Mouse (Mus musculus): ENCODE results near the gene Nanp. TPM values are rescaled to one million over a fixed set of nuclear protein-coding genes. Genes with fewer than 3 reads are reported as not detected.

Gene Nanp
- total RNA-seq, 2 experiments from 2014 or later: 24.2 to 26.3 TPM

GRCm38 (mm10) chr2:151001619-151002175, 37.5 kb downstream of the Nanp start:
- intact Hi-C loops (cut with DNase I): loop anchor here (5.0 kb wide), 2 partner anchors 194 to 324 kb away; no protein-coding TSS in a partner anchor
- no peak for DNase-seq (ENCODE audit: low spot score in 2 of 2)

- DNase-seq (ENCODE audit: low spot score in 2 of 2): peak; percentile 41 to 42
- intact Hi-C loops (cut with DNase I): loop anchor here (5.0 kb wide), 2 partner anchors 193 to 323 kb away; no protein-coding TSS in a partner anchor
Measured at GRCm38 (mm10) chr2:151000402-151001178, 38.6 kb downstream of the Nanp start.

- DNase-seq (ENCODE audit: low spot score in 2 of 2): no peak
- intact Hi-C loops (cut with DNase I): no loop called here
Measured at GRCm38 (mm10) chr2:150999021-150999420, 40.2 kb downstream of the Nanp start.

- peak; percentile 18 to 25 for DNase-seq (ENCODE audit: low spot score in 2 of 2)
- intact Hi-C loops (cut with DNase I): no loop called here
Measured at GRCm38 (mm10) chr2:150997618-150998017, 41.6 kb downstream of the Nanp start.

- DNase-seq (ENCODE audit: low spot score in 2 of 2): no peak
- intact Hi-C loops (cut with DNase I): no loop called here
Measured at GRCm38 (mm10) chr2:150995324-150995723, 43.9 kb downstream of the Nanp start.

- no peak for DNase-seq (ENCODE audit: low spot score in 2 of 2)
- intact Hi-C loops (cut with DNase I): no loop called here
Measured at GRCm38 (mm10) chr2:150991050-150991449, 48.1 kb downstream of the Nanp start.

GRCm38 (mm10) chr2:150990506-150990905, 48.7 kb downstream of the Nanp start:
- intact Hi-C loops (cut with DNase I): no loop called here
- no peak for DNase-seq (ENCODE audit: low spot score in 2 of 2)

GRCm38 (mm10) chr2:150985359-150985758, 53.8 kb downstream of the Nanp start:
- intact Hi-C loops (cut with DNase I): no loop called here
- no peak for DNase-seq (ENCODE audit: low spot score in 2 of 2)

GRCm38 (mm10) chr2:150982051-150982450, 57.1 kb downstream of the Nanp start:
- intact Hi-C loops (cut with DNase I): no loop called here
- DNase-seq (ENCODE audit: low spot score in 2 of 2): no peak

- DNase-seq (ENCODE audit: low spot score in 2 of 2): no peak
- intact Hi-C loops (cut with DNase I): no loop called here
Measured at GRCm38 (mm10) chr2:150981524-150981923, 57.7 kb downstream of the Nanp start.

GRCm38 (mm10) chr2:150979861-150980620, 59.2 kb downstream of the Nanp start:
- DNase-seq (ENCODE audit: low spot score in 2 of 2): no peak
- intact Hi-C loops (cut with DNase I): no loop called here

Other genes with a start within 250 kb of the Nanp start
- 100 to 1,000 TPM; 296 to 337 TPM for gene Abhd12, start 134.7 kb downstream of the Nanp start, total RNA-seq (2021)
- gene Gins1, start 134.0 kb downstream of the Nanp start, total RNA-seq (2021): 1 to 10 TPM; 1.3 to 2.2 TPM
- 1 to 10 TPM; 6.2 to 6.4 TPM for gene Ninl, start within 50 bp of the Nanp start, total RNA-seq (2021)
- not detected for gene Gm14151, start 53.0 kb upstream of the Nanp start, total RNA-seq (2021)
- gene Gm14147, start 58.8 kb upstream of the Nanp start, total RNA-seq (2021): not detected